Mouse (Mus musculus) right cerebral cortex, adult 18-20 months (tissue): ENCODE data around the gene Cdc6.

Experiments used
- DNase-seq: peaks from one replicate; pipeline ENCODE4 v3.0.0; 2022; ENCODE audit warnings: mixed read lengths

Cdc6 gene

GRCm38 (mm10) chr11:98907437-98908173 is at the start of gene Cdc6:
Gene Cdc6 (plus strand): TSS chr11:98907801.
- DNase-seq = peak; percentile 95

DNA sequence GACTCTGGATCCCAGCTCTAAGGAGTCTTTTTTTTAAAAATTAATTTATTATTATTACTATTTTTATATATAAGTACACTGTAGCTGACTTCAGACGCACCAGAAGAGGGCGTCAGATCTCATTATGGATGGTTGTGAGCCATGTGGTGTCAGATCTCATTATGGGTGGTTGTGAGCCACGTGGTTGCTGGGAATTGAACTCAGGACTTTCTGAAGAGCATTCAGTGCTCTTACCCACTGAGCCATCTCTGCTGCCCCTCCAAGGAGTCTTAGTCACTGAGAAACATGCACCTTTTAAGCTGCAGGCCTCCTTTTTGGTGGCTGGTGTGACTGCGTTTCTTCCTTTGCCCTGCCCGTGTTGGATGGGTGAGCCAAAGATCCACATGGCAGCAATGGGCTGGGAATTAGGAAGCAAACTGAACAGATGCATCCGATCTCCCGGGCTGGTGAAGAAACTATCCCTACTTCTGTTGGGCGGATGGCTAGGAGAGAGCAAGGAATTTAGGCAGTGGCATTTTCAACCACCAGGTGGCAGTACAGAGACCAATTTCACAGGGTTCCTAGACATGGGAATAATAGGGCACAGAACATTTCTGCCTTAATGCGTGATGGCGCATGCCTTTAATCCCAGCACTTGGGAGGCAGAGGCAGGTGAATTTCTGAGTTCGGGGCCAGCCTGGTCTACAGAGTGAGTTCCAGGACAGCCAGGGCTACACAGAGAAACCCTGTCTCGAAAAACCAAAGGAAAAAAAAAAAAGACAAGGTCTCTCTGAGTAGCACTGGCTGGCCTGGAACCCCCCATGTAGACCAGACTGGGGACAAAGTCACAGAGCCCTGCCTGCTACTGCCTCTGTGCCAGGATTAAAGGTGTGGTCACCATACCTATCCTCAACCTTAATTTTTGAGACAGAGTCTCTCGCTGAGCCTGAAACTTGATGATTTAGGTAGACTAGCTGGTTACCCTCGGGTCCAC is 48.6 kb upstream of the Cdc6 start:
- peak; percentile 86 for DNase-seq

- peak; percentile 96 for DNase-seq
These were observed 44.4 kb upstream of the Cdc6 start, which contains the start of gene Wipf2 for GRCm38 (mm10) chr11:98863028-98863750. Gene Wipf2 (plus strand): TSS chr11:98863638.

- peak; percentile 73 for DNase-seq
These were observed 43.7 kb upstream of the Cdc6 start for GRCm38 (mm10) chr11:98863751-98864429.

- DNase-seq = no peak
These were observed 40.3 kb upstream of the Cdc6 start for GRCm38 (mm10) chr11:98867293-98867692.

- no peak for DNase-seq
These were observed 37.7 kb upstream of the Cdc6 start for GRCm38 (mm10) chr11:98869906-98870305.

DNA sequence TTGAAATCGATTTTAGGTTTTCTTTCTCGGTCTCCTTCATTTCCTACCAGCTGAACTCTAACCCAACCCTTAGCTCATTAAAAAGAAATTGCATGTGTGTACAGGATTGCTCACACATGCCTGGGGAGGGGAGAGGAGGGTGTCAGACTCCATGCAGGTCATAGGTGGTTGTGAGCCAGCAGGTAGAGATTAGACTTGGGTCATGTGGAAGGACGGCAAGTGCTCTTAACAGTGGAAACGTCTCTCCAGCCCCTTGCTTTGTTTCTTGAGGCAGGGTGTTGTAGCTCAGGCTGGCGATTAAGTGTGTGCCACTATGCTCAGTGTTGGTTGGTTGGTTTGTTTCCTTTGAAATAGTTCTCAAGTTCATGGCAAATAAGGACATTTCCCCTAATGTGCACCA is 36.8 kb upstream of the Cdc6 start:
- DNase-seq = no peak

GRCm38 (mm10) chr11:98871416-98871815 is 36.2 kb upstream of the Cdc6 start:
- DNase-seq = peak; percentile 39

- DNase-seq = peak; percentile 88
These were observed 35.6 kb upstream of the Cdc6 start for GRCm38 (mm10) chr11:98872040-98872439.

DNA sequence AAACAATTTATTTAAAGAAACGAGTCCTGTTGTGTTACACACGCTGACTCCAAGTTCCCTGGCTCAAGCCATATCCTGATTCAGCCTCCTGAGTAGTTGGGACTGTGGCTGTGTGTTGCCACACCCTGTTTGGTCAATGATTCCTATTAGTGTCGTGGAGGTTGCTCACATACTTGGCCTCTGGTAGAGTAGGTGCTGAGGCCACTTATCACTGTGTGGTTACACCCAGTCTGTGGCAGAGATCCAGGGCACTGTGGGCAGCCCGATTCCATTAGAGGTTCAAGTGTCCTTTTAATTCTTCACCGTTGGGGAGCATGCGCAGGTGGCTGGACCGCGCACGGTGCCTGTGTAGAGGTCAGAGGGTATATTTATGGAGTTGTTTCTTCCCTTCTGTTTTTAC is 33.7 kb upstream of the Cdc6 start:
- no peak for DNase-seq

DNA sequence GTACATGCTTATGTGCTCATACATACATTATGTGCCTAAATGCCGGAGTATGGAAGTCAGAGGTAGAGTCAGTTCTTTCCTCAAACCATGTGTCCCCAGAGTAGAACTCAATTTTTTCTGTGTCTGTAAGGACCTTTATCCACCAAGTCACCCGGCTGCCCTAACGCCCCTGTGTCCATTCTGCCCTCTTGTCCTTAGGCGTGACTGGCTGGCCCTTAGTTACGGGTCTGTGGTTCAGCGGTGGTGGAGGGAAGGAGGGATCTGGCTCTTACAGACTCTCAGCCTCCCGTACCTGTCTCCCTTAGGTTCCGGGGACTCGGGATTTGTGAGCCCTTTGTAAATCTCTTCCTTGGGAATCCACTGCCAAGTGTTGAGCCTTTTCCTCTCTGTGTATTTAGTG is 30.6 kb upstream of the Cdc6 start:
- DNase-seq = no peak

DNA sequence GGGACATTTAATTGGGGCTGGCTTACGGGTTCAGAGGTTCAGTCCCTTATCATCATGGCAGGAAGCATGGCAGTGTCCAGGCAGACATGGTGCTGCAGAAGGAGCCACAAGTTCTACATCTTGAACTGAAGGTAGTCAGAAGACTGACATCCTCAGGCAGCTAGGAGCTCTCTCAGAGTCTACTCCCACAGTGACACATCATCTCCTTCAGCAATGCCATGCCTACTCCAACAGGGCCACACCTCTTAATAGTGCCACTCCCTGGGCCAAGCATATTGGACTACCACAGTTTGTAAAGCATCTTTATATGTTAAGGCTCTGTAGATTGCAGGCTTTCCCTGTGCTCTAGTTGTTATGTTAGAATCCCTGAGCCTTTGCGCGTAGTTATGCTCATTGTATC is 19.9 kb upstream of the Cdc6 start:
- no peak for DNase-seq

- no peak for DNase-seq
These were observed 18.5 kb upstream of the Cdc6 start for GRCm38 (mm10) chr11:98889077-98889476.

DNA sequence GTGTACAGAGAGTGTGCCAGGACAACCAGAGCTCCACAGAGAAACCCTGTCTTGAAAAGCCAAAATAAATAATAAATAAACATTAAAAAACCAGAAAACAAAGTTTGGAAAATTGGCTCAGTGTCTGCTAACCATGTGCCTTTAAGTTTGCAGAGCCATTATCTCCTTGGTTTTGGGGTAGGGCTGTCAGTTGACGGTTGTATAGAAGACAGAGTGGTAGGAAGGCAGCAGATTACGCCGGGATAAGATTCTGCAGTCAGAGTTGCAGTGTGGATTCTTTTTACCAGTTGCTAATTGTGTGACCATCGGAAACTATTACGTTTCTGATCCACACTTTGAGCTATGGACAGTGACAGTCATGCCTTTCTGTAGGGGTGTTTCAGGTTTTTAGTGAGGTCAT is 17.6 kb upstream of the Cdc6 start:
- DNase-seq = no peak

DNA sequence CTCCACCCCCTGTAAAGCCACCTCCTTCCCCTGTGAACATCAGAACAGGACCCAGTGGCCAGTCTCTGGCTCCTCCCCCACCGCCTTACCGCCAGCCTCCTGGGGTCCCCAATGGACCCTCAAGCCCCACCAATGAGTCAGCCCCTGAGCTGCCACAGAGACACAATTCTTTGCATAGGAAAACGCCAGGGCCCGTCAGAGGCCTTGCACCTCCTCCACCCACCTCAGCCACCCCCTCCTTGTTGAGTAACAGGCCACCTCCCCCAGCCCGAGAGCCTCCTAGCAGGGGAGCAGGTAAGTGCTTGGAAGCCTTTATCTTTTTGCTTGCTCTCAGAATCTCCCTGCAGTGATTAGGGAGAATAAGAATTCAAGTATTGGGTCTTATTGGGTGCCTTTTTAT is 15.2 kb upstream of the Cdc6 start:
- DNase-seq = no peak

GRCm38 (mm10) chr11:98900529-98901125 is 7.0 kb upstream of the Cdc6 start:
- DNase-seq = no peak

DNA sequence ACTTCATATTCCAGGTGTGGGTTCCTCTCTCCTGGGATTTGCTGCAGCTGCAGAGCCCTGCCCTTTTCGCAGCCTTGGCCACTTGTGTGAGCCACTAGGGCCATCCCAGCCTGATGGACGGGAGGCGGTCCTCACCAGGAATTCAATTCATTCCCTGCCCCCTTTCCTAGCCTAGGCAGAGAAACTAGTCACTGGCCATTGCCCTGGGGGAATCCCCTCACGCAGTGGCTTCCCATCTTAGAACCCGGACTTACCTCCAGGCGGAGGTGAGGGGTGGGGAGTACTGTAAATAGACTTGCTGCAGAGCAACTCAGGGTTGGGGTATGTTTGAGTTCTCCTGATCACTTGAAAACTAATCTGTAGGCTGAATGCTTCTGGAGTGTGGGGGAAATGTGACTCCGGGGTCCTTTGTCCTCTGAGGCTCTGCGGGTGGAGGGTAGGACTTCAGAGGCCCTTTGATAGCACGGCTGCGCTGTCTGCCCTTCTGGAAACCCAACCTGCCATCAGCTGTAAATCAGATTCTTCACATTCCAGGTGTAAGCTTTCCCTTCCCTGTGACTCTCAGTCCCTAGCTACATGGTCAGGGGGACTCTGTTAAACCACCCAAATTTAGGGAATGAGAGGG is 4.9 kb upstream of the Cdc6 start:
- no peak for DNase-seq

GRCm38 (mm10) chr11:98904577-98904976 is 3.0 kb upstream of the Cdc6 start:
- no peak for DNase-seq

- DNase-seq = no peak
These were observed 2.6 kb upstream of the Cdc6 start for GRCm38 (mm10) chr11:98905033-98905432.

DNA sequence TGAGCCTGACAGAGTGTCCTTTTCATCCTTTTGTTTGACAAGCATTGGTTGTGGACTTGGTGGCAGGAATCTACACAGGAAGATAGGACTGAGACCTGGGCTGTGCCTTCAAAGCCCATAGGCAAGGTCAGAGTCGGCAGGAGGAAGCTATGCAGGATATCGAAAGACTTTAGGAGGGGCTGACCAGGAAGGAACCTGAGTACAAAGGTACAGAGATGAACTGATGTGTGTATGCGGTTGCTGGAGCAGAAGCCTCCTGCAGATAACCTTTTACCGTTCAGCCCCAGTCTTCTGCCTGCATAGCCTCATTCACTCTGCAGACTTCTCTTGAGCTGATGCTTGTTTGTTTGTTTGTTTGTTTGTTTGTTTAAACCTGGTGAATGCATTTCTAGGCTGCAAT is 2.0 kb upstream of the Cdc6 start:
- DNase-seq = no peak

- no peak for DNase-seq
These were observed 551 bp upstream of the Cdc6 start for GRCm38 (mm10) chr11:98907063-98907436.

DNA sequence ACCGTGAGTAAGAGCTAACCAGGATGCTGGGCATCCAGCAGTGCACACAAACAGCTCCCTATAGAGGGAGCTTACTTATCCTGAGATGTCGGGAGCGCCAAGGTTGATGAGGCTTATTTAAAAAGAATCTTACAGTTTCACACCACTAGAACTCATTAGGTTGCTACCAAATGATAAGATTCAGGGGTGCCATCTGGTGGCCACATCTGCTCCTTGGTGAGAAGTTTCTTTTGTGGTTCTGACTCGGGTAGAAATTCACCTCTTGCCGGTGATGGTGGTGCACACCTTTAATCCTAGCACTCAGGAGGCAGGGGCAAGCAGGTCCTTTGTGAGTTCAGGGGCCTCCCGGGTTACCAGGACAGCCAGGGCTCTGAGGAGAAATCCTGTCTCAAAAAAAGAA is 2.1 kb downstream of the Cdc6 start:
- peak; percentile 70 for DNase-seq
